Mouse (Mus musculus): ENCODE data around the gene Fzd2. TPM values are rescaled to one million over a fixed set of nuclear protein-coding genes. Genes with fewer than 3 reads are reported as not detected.

The Fzd2 gene
- polyA plus RNA-seq, 1 experiment from 2014 or later: 53.3 TPM

GRCm38 (mm10) chr11:102629375-102629774 is 25.2 kb downstream of the Fzd2 start:
- no peaks in the 10 kb centered on the region for H3K36me3 ChIP-seq (replicated peaks; ENCODE audit: control insufficient read depth, insufficient read depth, low read depth, low read length)
- H3K27me3 ChIP-seq (ENCODE audit: control insufficient read depth, insufficient read depth, low read length): no peaks in the 10 kb centered on the region
- peak overlapping the region; percentile 82; the same call in 1 of the 2 replicates for H3K27ac ChIP-seq (replicated peaks; ENCODE audit: low read depth, low read length)
- H3K9me3 ChIP-seq (replicated peaks; ENCODE audit: control insufficient read depth, low read length): no peaks in the 10 kb centered on the region
- DNase-seq (ENCODE audit: low spot score) (no peak), ATAC-seq (replicated peaks; ENCODE audit: insufficient number of reproducible peaks, low FRiP score, low TSS enrichment, low read depth) (no peak)
- no peak overlapping the region for H3K4me3 ChIP-seq (ENCODE audit: low read depth, low read length)
- peaks cover 20% of the 10 kb centered on the region for H3K4me1 ChIP-seq (ENCODE audit: control insufficient read depth, insufficient read depth, low read length)
- H3K9ac ChIP-seq (replicated peaks; ENCODE audit: low read length): no peak overlapping the region
- no peak overlapping the region for H3K4me2 ChIP-seq (ENCODE audit: low read depth, low read length)
- WGBS: 48% methylated on average over 8 of the region's 8 CpGs

- Histone ChIP-seq H3K4me1 (ENCODE audit: control insufficient read depth, insufficient read depth, low read length) (peaks cover 15% of the 10 kb centered on the region), H3K4me2 (ENCODE audit: low read depth, low read length) (peak overlapping the region; percentile 17; the same call in 1 of the 2 replicates), H3K4me3 (ENCODE audit: low read depth, low read length) (no peak overlapping the region), H3K9me3 (replicated peaks; ENCODE audit: control insufficient read depth, low read length) (no peaks in the 10 kb centered on the region), H3K9ac (replicated peaks; ENCODE audit: low read length) (peak overlapping the region; percentile 36), H3K27me3 (ENCODE audit: control insufficient read depth, insufficient read depth, low read length) (no peaks in the 10 kb centered on the region), H3K36me3 (replicated peaks; ENCODE audit: control insufficient read depth, insufficient read depth, low read depth, low read length) (no peaks in the 10 kb centered on the region), H3K27ac (replicated peaks; ENCODE audit: low read depth, low read length) (peak overlapping the region; percentile 82)
- ATAC-seq (replicated peaks; ENCODE audit: insufficient number of reproducible peaks, low FRiP score, low TSS enrichment, low read depth) (no peak), DNase-seq (ENCODE audit: low spot score) (peak; percentile 68)
- WGBS: 8% methylated on average over 7 of the region's 7 CpGs
Observed at GRCm38 (mm10) chr11:102630731-102631130, 26.5 kb downstream of the Fzd2 start.

DNA sequence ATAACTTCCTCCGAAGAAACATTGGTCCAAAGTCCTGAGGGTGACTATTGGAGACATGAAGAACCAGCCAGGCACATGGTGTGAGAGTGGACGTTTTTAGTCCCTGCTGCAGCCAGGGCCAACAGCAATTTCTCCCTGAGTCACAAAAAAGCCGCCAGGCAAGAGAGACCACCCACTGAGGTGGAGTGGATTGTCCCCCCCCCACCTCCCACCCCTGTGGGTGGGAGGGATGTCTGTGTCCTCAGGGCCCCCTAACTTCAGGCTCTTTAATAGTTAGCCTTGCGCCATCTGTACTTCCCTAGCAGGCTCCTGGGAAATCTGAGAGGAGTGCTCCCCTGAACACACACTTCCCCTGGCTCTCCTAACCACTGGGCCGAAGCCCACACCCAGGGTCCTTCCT is 27.0 kb downstream of the Fzd2 start:
- WGBS: 12% methylated on average over 5 of the region's 5 CpGs
- no peak overlapping the region for H3K4me3 ChIP-seq (ENCODE audit: low read depth, low read length)
- H3K4me2 ChIP-seq (ENCODE audit: low read depth, low read length): peak overlapping the region; percentile 2
- peak; percentile 62 for DNase-seq (ENCODE audit: low spot score)
- peak overlapping the region; percentile 36 for H3K9ac ChIP-seq (replicated peaks; ENCODE audit: low read length)
- H3K9me3 ChIP-seq (replicated peaks; ENCODE audit: control insufficient read depth, low read length): no peaks in the 10 kb centered on the region
- ATAC-seq (replicated peaks; ENCODE audit: insufficient number of reproducible peaks, low FRiP score, low TSS enrichment, low read depth): no peak
- H3K4me1 ChIP-seq (ENCODE audit: control insufficient read depth, insufficient read depth, low read length): peaks cover 15% of the 10 kb centered on the region
- peak overlapping the region; percentile 82 for H3K27ac ChIP-seq (replicated peaks; ENCODE audit: low read depth, low read length)
- no peaks in the 10 kb centered on the region for H3K36me3 ChIP-seq (replicated peaks; ENCODE audit: control insufficient read depth, insufficient read depth, low read depth, low read length)
- H3K27me3 ChIP-seq (ENCODE audit: control insufficient read depth, insufficient read depth, low read length): no peaks in the 10 kb centered on the region

GRCm38 (mm10) chr11:102632725-102633124 is 28.5 kb downstream of the Fzd2 start:
- no peak overlapping the region for H3K4me3 ChIP-seq (ENCODE audit: low read depth, low read length)
- H3K27ac ChIP-seq (replicated peaks; ENCODE audit: low read depth, low read length): peak overlapping the region; percentile 79
- no peak overlapping the region; the same call in 1 of the 2 replicates for H3K9ac ChIP-seq (replicated peaks; ENCODE audit: low read length)
- peaks cover 13% of the 10 kb centered on the region for H3K4me1 ChIP-seq (ENCODE audit: control insufficient read depth, insufficient read depth, low read length)
- H3K27me3 ChIP-seq (ENCODE audit: control insufficient read depth, insufficient read depth, low read length): no peaks in the 10 kb centered on the region
- WGBS: 2% methylated on average over 10 of the region's 13 CpGs
- no peaks in the 10 kb centered on the region for H3K9me3 ChIP-seq (replicated peaks; ENCODE audit: control insufficient read depth, low read length)
- ATAC-seq (replicated peaks; ENCODE audit: insufficient number of reproducible peaks, low FRiP score, low TSS enrichment, low read depth): no peak
- no peaks in the 10 kb centered on the region for H3K36me3 ChIP-seq (replicated peaks; ENCODE audit: control insufficient read depth, insufficient read depth, low read depth, low read length)
- peak overlapping the region; percentile 26 for H3K4me2 ChIP-seq (ENCODE audit: low read depth, low read length)
- DNase-seq (ENCODE audit: low spot score): peak; percentile 67

GRCm38 (mm10) chr11:102633379-102633778 is 29.2 kb downstream of the Fzd2 start:
- Histone ChIP-seq H3K27ac (replicated peaks; ENCODE audit: low read depth, low read length) (peak overlapping the region; percentile 79), H3K4me1 (ENCODE audit: control insufficient read depth, insufficient read depth, low read length) (peaks cover 13% of the 10 kb centered on the region), H3K4me3 (ENCODE audit: low read depth, low read length) (no peak overlapping the region)

GRCm38 (mm10) chr11:102636887-102637286 is 32.7 kb downstream of the Fzd2 start:
- no peak overlapping the region for H3K4me2 ChIP-seq (ENCODE audit: low read depth, low read length)
- no peaks in the 10 kb centered on the region for H3K9me3 ChIP-seq (replicated peaks; ENCODE audit: control insufficient read depth, low read length)
- WGBS: 28% methylated on average over 12 of the region's 12 CpGs
- H3K27ac ChIP-seq (replicated peaks; ENCODE audit: low read depth, low read length): no peak overlapping the region
- H3K4me3 ChIP-seq (ENCODE audit: low read depth, low read length): no peak overlapping the region
- no peaks in the 10 kb centered on the region for H3K36me3 ChIP-seq (replicated peaks; ENCODE audit: control insufficient read depth, insufficient read depth, low read depth, low read length)
- DNase-seq (ENCODE audit: low spot score) (peak; percentile 70), ATAC-seq (replicated peaks; ENCODE audit: insufficient number of reproducible peaks, low FRiP score, low TSS enrichment, low read depth) (peak; percentile 47; the same call in 1 of the 2 replicates)
- no peak overlapping the region for H3K9ac ChIP-seq (replicated peaks; ENCODE audit: low read length)
- H3K4me1 ChIP-seq (ENCODE audit: control insufficient read depth, insufficient read depth, low read length): peaks cover 5% of the 10 kb centered on the region
- no peaks in the 10 kb centered on the region for H3K27me3 ChIP-seq (ENCODE audit: control insufficient read depth, insufficient read depth, low read length)

More at GRCm38 (mm10) chr11:102633379-102633778, 29.2 kb downstream of the Fzd2 start:
- Histone ChIP-seq H3K9ac (replicated peaks; ENCODE audit: low read length) (no peak overlapping the region; the same call in 1 of the 2 replicates), H3K36me3 (replicated peaks; ENCODE audit: control insufficient read depth, insufficient read depth, low read depth, low read length) (no peaks in the 10 kb centered on the region), H3K27me3 (ENCODE audit: control insufficient read depth, insufficient read depth, low read length) (no peaks in the 10 kb centered on the region), H3K9me3 (replicated peaks; ENCODE audit: control insufficient read depth, low read length) (no peaks in the 10 kb centered on the region), H3K4me2 (ENCODE audit: low read depth, low read length) (peak overlapping the region; percentile 26)
- ATAC-seq (replicated peaks; ENCODE audit: insufficient number of reproducible peaks, low FRiP score, low TSS enrichment, low read depth) (no peak), DNase-seq (ENCODE audit: low spot score) (peak; percentile 77)
- WGBS: 13% methylated on average over 9 of the region's 9 CpGs

- Histone ChIP-seq H3K9me3 (replicated peaks; ENCODE audit: control insufficient read depth, low read length) (no peaks in the 10 kb centered on the region), H3K4me2 (ENCODE audit: low read depth, low read length) (no peak overlapping the region), H3K9ac (replicated peaks; ENCODE audit: low read length) (no peak overlapping the region), H3K4me3 (ENCODE audit: low read depth, low read length) (no peak overlapping the region), H3K27me3 (ENCODE audit: control insufficient read depth, insufficient read depth, low read length) (no peaks in the 10 kb centered on the region), H3K4me1 (ENCODE audit: control insufficient read depth, insufficient read depth, low read length) (peaks cover under 1% of the 10 kb centered on the region; the same call in 1 of the 2 replicates), H3K36me3 (replicated peaks; ENCODE audit: control insufficient read depth, insufficient read depth, low read depth, low read length) (no peaks in the 10 kb centered on the region), H3K27ac (replicated peaks; ENCODE audit: low read depth, low read length) (no peak overlapping the region)
- 36% methylated on average over 10 of the region's 10 CpGs for WGBS
- DNase-seq (ENCODE audit: low spot score): no peak
- ATAC-seq (replicated peaks; ENCODE audit: insufficient number of reproducible peaks, low FRiP score, low TSS enrichment, low read depth): 0 out of 2 replicates have a peak, but pooled peaks have one; percentile 14
Observed at GRCm38 (mm10) chr11:102643891-102644382, 39.7 kb downstream of the Fzd2 start.

DNA sequence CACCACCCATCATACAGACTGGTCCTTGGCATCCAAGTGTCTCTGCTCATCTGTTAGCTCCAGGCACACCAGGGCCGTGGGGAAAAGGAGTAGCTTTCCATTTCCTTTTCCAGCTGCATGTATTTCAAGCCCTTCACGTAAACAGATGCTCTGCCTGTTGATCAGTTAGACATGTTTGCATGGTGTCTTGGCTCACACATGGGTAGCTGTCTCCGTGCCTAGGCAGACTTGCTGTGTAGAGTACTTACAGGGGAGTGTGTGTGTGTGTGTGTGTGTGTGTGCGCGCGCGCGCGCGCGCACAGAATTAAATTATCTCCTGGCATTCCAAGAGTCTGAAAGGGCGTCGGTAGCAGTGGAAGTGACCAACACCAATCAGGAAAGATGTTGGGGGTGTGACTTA is 42.0 kb downstream of the Fzd2 start:
- WGBS: 79% methylated on average over 13 of the region's 13 CpGs

More for the DNA sequence above, 42.0 kb downstream of the Fzd2 start:
- no peak for ATAC-seq (replicated peaks; ENCODE audit: insufficient number of reproducible peaks, low FRiP score, low TSS enrichment, low read depth)
- no peaks in the 10 kb centered on the region for H3K36me3 ChIP-seq (replicated peaks; ENCODE audit: control insufficient read depth, insufficient read depth, low read depth, low read length)
- no peak overlapping the region for H3K9ac ChIP-seq (replicated peaks; ENCODE audit: low read length)
- H3K9me3 ChIP-seq (replicated peaks; ENCODE audit: control insufficient read depth, low read length): no peaks in the 10 kb centered on the region
- no peaks in the 10 kb centered on the region for H3K27me3 ChIP-seq (ENCODE audit: control insufficient read depth, insufficient read depth, low read length)
- H3K4me3 ChIP-seq (ENCODE audit: low read depth, low read length): no peak overlapping the region
- no peak for DNase-seq (ENCODE audit: low spot score)
- no peak overlapping the region for H3K27ac ChIP-seq (replicated peaks; ENCODE audit: low read depth, low read length)
- no peak overlapping the region for H3K4me2 ChIP-seq (ENCODE audit: low read depth, low read length)
- H3K4me1 ChIP-seq (ENCODE audit: control insufficient read depth, insufficient read depth, low read length): no peaks in the 10 kb centered on the region

Measured in embryonic facial prominence, embryonic 11.5 days (tissue).